Mouse (Mus musculus) limb, embryonic 14.5 days (tissue): ENCODE data around the gene Ifi35. TPM values are rescaled to one million over a fixed set of nuclear protein-coding genes. Genes with fewer than 3 reads are reported as not detected.
"Not testable (repeated sequence)": the region's sequence is repeated elsewhere in the genome, so short reads cannot be mapped to it uniquely, and the experiment has no call there.

Experiments used
- ATAC-seq: fragments of 200-750 bp; cut with Nextera tagmentation; 2 replicates; pipeline ENCODE4 v1.8.0; 2017; ENCODE audit warnings: low read depth, moderate number of reproducible peaks, moderate TSS enrichment; ENCODE audit not compliant: low FRiP score
- DNase-seq: peaks from one replicate; pipeline ENCODE4 v3.0.0-alpha.2; 2015; ENCODE audit warnings: low spot score
- H3K27ac ChIP-seq: fragments of 300-500 bp; sonication (generic); replicated peaks from 2 replicates; pipeline ENCODE4 v1.5.1; 2014; ENCODE audit warnings: low read depth, mild to moderate bottlenecking, low read length, moderate library complexity, mixed read lengths
- H3K27me3 ChIP-seq: fragments of 300-500 bp; sonication (generic); 2 replicates; pipeline ENCODE4 v1.6.1; 2014; ENCODE audit warnings: low read length, mixed read lengths; ENCODE audit not compliant: control insufficient read depth, insufficient read depth
- H3K36me3 ChIP-seq: fragments of 300-500 bp; sonication (generic); 2 replicates; pipeline ENCODE4 v1.6.1; 2014; ENCODE audit warnings: mild to moderate bottlenecking, low read length, moderate library complexity, mixed read lengths; ENCODE audit not compliant: control insufficient read depth, insufficient read depth
- H3K4me1 ChIP-seq: fragments of 300-500 bp; sonication (generic); 2 replicates; pipeline ENCODE4 v1.6.1; 2014; ENCODE audit warnings: antibody characterized with exemption, low read length, mixed read lengths; ENCODE audit not compliant: control insufficient read depth, insufficient read depth
- H3K4me2 ChIP-seq: fragments of 300-500 bp; sonication (generic); replicated peaks from 2 replicates; pipeline ENCODE4 v1.6.1; 2014; ENCODE audit warnings: low read depth, mild to moderate bottlenecking, low read length, moderate library complexity; ENCODE audit not compliant: severe bottlenecking
- H3K4me3 ChIP-seq: fragments of 300-500 bp; sonication (generic); replicated peaks from 2 replicates; pipeline ENCODE4 v1.5.1; 2014; ENCODE audit warnings: low read length
- H3K9ac ChIP-seq: fragments of 300-500 bp; sonication (generic); 2 replicates; pipeline ENCODE4 v1.6.1; 2014; ENCODE audit warnings: mild to moderate bottlenecking, low read depth, low read length, moderate library complexity; ENCODE audit not compliant: severe bottlenecking
- H3K9me3 ChIP-seq: fragments of 300-500 bp; sonication (generic); 2 replicates; pipeline ENCODE4 v1.6.1; 2016; ENCODE audit warnings: low read length; ENCODE audit not compliant: control insufficient read depth
- POLR2A ChIP-seq: fragments of 200-500 bp; IDR thresholded peaks from 2 replicates; pipeline ENCODE4 v1.8.0; 2012; ENCODE audit warnings: inconsistent platforms, mild to moderate bottlenecking, moderate library complexity, borderline replicate concordance; ENCODE audit not compliant: insufficient read depth, insufficient read length; ENCODE audit errors: extremely low read depth
- WGBS: fragments of 180-500 bp; shearing (Covaris S2); extraction: QIAGEN DNeasy Blood & Tissue Kit; methylation state at CpG from one replicate; pipeline ENCODE4 v1.1.7; 2014; 5-methylcytosine and 5-hydroxymethylcytosine counted together
- polyA plus RNA-seq, 2 experiments: library from polyadenylated mRNA; depleted of rRNA in 1 of 2; stranded (reverse) in 1 of 2; unstranded in 1 of 2; fragments of >200 nt; fragmentation: Nextera tagmentation in 1 of 2; extraction: Ambion mirVana in 1 of 2; gene quantifications; 2 replicates each; pipeline versions ENCODE4 v1.2.1 to v1.2.3; 2012 to 2014

Ifi35 gene
- polyA plus RNA-seq, 2 experiments, result 15.2 to 16.7 TPM

- no peaks in the 10 kb centered on the region for H3K27me3 ChIP-seq
- no peak overlapping the region for H3K4me3 ChIP-seq
- H3K36me3 ChIP-seq, result no peaks in the 10 kb centered on the region
- 57% methylated on average over 3 of the region's 3 CpGs for WGBS
- no peak for TF ChIP-seq POLR2A
- H3K9me3 ChIP-seq, result no peaks in the 10 kb centered on the region
- no peak overlapping the region for H3K4me2 ChIP-seq
- DNase-seq (no peak), ATAC-seq (no peak)
- no peak overlapping the region for H3K9ac ChIP-seq
- H3K27ac ChIP-seq, result no peak overlapping the region
- H3K4me1 ChIP-seq, result peaks cover 6% of the 10 kb centered on the region
These were observed 23.7 kb downstream of the Ifi35 start for GRCm38 (mm10) chr11:101471926-101472325.

- ATAC-seq (no peak), DNase-seq (no peak)
- Histone ChIP-seq H3K4me1 (peaks cover 6% of the 10 kb centered on the region), H3K27me3 (no peaks in the 10 kb centered on the region), H3K27ac (no peak overlapping the region), H3K9me3 (no peaks in the 10 kb centered on the region), H3K4me2 (no peak overlapping the region), H3K4me3 (no peak overlapping the region), H3K9ac (no peak overlapping the region), H3K36me3 (no peaks in the 10 kb centered on the region)
- WGBS, result 36% methylated on average over 7 of the region's 7 CpGs
- TF ChIP-seq POLR2A, result no peak
These were observed 24.1 kb downstream of the Ifi35 start for GRCm38 (mm10) chr11:101472336-101472735.

DNA sequence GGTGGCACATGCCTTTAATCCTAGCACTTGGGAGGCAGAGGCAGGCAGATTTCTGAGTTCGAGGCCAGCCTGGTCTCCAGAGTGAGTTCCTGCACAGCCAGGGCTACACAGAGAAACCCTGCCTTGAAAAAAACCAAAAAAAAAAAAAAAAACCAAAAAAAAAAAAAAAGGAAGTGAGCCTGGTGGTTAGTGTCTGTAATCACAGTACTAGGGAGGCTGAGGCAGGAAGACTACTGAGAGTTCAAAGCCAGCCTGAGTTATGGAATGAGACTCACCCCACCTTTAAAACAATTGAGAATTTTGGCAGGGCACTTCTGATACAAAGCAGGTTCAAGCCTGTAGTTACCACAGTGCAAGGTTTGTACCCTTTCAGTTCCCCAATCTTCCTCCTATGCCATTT lies 25.5 kb downstream of the Ifi35 start:
- not testable (repeated sequence) for H3K27ac ChIP-seq, H3K9ac ChIP-seq, H3K27me3 ChIP-seq, H3K4me3 ChIP-seq, ATAC-seq, DNase-seq, H3K9me3 ChIP-seq, H3K36me3 ChIP-seq, H3K4me1 ChIP-seq, H3K4me2 ChIP-seq
- WGBS, result 80% methylated on average over 1 of the region's 1 CpGs

DNA sequence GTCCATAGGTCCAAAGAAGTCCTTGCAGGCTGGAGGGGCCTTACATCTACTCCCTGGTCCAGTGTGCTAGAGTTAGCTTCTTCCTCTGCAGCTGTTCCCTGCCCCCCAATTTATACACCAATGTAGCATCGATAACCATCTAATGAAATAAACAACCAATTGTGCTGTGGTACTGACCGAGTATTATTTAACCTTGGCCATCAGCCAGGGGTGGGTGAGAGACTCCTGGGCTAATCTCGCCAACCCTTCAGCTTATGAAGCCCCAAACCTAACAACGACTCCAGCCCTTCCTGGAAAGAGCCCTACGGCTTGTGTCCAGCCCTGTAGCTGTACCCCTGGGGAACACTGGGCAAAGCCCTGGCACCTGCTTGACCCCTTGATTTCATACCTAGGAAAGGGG lies 26.1 kb downstream of the Ifi35 start:
- TF ChIP-seq POLR2A, result no peak
- no peak for DNase-seq
- no peaks in the 10 kb centered on the region for H3K4me1 ChIP-seq

DNA sequence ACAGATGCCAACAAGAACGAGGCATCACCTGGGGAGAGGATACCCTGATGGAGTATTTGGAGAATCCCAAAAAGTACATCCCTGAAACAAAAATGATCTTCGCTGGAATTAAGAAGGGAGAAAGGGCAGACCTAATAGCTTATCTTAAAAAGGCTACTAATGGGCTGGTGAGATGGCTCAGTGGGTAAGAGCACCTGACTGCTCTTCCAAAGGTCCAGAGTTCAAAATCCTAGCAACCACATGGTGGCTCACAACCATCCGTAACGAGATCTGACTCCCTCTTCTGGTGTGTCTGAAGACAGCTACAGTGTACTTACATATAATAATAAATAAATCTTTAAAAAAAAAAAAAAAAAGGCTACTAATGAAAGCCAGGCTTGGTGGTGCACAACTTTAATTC lies 28.2 kb downstream of the Ifi35 start:
- H3K27me3 ChIP-seq, H3K4me3 ChIP-seq, H3K4me2 ChIP-seq, H3K4me1 ChIP-seq, H3K27ac ChIP-seq, H3K9me3 ChIP-seq, DNase-seq, ATAC-seq, H3K9ac ChIP-seq, H3K36me3 ChIP-seq: not testable (repeated sequence)
- WGBS, result 86% methylated on average over 4 of the region's 4 CpGs

More for the DNA sequence above, 26.1 kb downstream of the Ifi35 start:
- Histone ChIP-seq H3K9me3 (no peaks in the 10 kb centered on the region), H3K4me3 (no peak overlapping the region), H3K9ac (no peak overlapping the region), H3K27ac (no peak overlapping the region), H3K27me3 (no peaks in the 10 kb centered on the region), H3K4me2 (no peak overlapping the region), H3K36me3 (no peaks in the 10 kb centered on the region)
- 82% methylated on average over 5 of the region's 5 CpGs for WGBS
- no peak for ATAC-seq

- DNase-seq (no peak), ATAC-seq (no peak)
- 36% methylated on average over 4 of the region's 4 CpGs for WGBS
- Histone ChIP-seq H3K27me3 (no peaks in the 10 kb centered on the region), H3K4me3 (no peak overlapping the region), H3K27ac (no peak overlapping the region), H3K9me3 (no peaks in the 10 kb centered on the region), H3K4me1 (no peaks in the 10 kb centered on the region), H3K9ac (no peak overlapping the region), H3K36me3 (no peaks in the 10 kb centered on the region), H3K4me2 (no peak overlapping the region)
- no peak for TF ChIP-seq POLR2A
These were observed 29.0 kb downstream of the Ifi35 start for GRCm38 (mm10) chr11:101477194-101477551.
